Mouse (Mus musculus) myocyte (in vitro differentiated cells): ENCODE measurements around the gene E430018J23Rik. TPM values are rescaled to one million over a fixed set of nuclear protein-coding genes. Genes with fewer than 3 reads are reported as not detected.

ENCODE experiments used
- H3K27me3 ChIP-seq: one replicate; pipeline ENCODE4 v1.6.1; 2011; ENCODE audit not compliant: control insufficient read depth, insufficient read depth, insufficient read length
- H3K36me3 ChIP-seq: one replicate; pipeline ENCODE4 v1.6.1; 2011; ENCODE audit not compliant: control insufficient read depth, insufficient read depth
- H3K4me2 ChIP-seq: one replicate; pipeline ENCODE4 v1.6.1; 2011; ENCODE audit warnings: low read depth, control low read depth
- H3K4me3 ChIP-seq: one replicate; pipeline ENCODE4 v1.5.1; 2011; ENCODE audit warnings: mild to moderate bottlenecking, control low read depth, moderate library complexity
- H3K79me2 ChIP-seq: one replicate; pipeline ENCODE4 v1.6.1; 2011; ENCODE audit not compliant: control insufficient read depth, insufficient read depth
- H3ac ChIP-seq: one replicate; pipeline ENCODE4 v1.6.1; 2011; ENCODE audit not compliant: control insufficient read depth, insufficient read length
- CEBPB ChIP-seq: IDR thresholded peaks from 2 replicates; pipeline ENCODE4 v1.6.1; 2011; ENCODE audit warnings: mild to moderate bottlenecking, moderate library complexity; ENCODE audit not compliant: poor library complexity, insufficient read depth, severe bottlenecking
- E2F4 ChIP-seq: IDR thresholded peaks from one replicate; pipeline ENCODE4 v1.6.1; 2011; ENCODE audit warnings: mild to moderate bottlenecking, control low read depth, moderate library complexity; ENCODE audit not compliant: insufficient read depth
- MAX ChIP-seq: IDR thresholded peaks from one replicate; pipeline ENCODE4 v1.6.1; 2011; ENCODE audit warnings: low read depth, mild to moderate bottlenecking, control low read depth
- MYOD1 ChIP-seq, 3 experiments: IDR thresholded peaks; one replicate each; pipeline ENCODE4 v1.6.1; 2011; ENCODE audit warnings: control low read depth in 2 of 3, low read depth in 2 of 3, mild to moderate bottlenecking in 2 of 3, moderate library complexity in 1 of 3; ENCODE audit not compliant: insufficient read length in 2 of 3, control insufficient read depth in 1 of 3
- MYOG ChIP-seq, 3 experiments: IDR thresholded peaks; one replicate each; pipeline ENCODE4 v1.6.1; 2011; ENCODE audit warnings: control low read depth in 2 of 3, low read depth in 2 of 3, mild to moderate bottlenecking in 2 of 3; ENCODE audit not compliant: insufficient read length in 2 of 3, control insufficient read depth in 1 of 3, insufficient read depth in 1 of 3
- POLR2A ChIP-seq: IDR thresholded peaks from one replicate; pipeline ENCODE4 v1.6.1; 2011; ENCODE audit warnings: low read depth, mild to moderate bottlenecking, control low read depth, moderate library complexity; ENCODE audit not compliant: insufficient read length
- POLR2AphosphoS2 ChIP-seq: IDR thresholded peaks from one replicate; pipeline ENCODE4 v1.6.1; 2011; ENCODE audit warnings: low read depth, control low read depth; ENCODE audit not compliant: insufficient read length
- REST ChIP-seq: IDR thresholded peaks from one replicate; pipeline ENCODE4 v1.6.1; 2011; ENCODE audit warnings: mild to moderate bottlenecking, control low read depth, moderate library complexity; ENCODE audit not compliant: insufficient read depth, insufficient read length
- SRF ChIP-seq: IDR thresholded peaks from one replicate; pipeline ENCODE4 v1.6.1; 2011; ENCODE audit warnings: low read depth; ENCODE audit not compliant: control insufficient read depth, insufficient read length
- TCF12 ChIP-seq: IDR thresholded peaks from one replicate; pipeline ENCODE4 v1.6.1; 2011; ENCODE audit warnings: mild to moderate bottlenecking, control low read depth; ENCODE audit not compliant: poor library complexity, insufficient read depth, severe bottlenecking
- TCF3 ChIP-seq: IDR thresholded peaks from one replicate; pipeline ENCODE4 v1.6.1; 2011; ENCODE audit warnings: low read depth, control low read depth; ENCODE audit not compliant: insufficient read length
- USF1 ChIP-seq: IDR thresholded peaks from one replicate; pipeline ENCODE4 v1.6.1; 2011; ENCODE audit warnings: low read depth, mild to moderate bottlenecking, control low read depth, moderate library complexity
- polyA plus RNA-seq: library from polyadenylated mRNA; unstranded; fragments of >200 nt; fragmentation: generic; extraction: Trizol; gene quantifications from one replicate; pipeline ENCODE4 v1.2.1, GENCODE M21; 2012; ENCODE audit warnings: missing spikeins

E430018J23Rik gene
- polyA plus RNA-seq, 1 experiment, result 3.0 TPM

GRCm38 (mm10) chr7:127361449-127361848, 32.0 kb downstream of the E430018J23Rik start:
- TF ChIP-seq MYOG (IDR thresholded peaks at IDR 0.05; ENCODE audit: control insufficient read depth in 1 of 3, insufficient read depth in 1 of 3, insufficient read length in 2 of 3, low read depth in 2 of 3) (no peak), MYOD1 (IDR thresholded peaks at IDR 0.05; ENCODE audit: control insufficient read depth in 1 of 3, insufficient read length in 2 of 3, low read depth in 2 of 3) (no peak), REST (no peak), TCF12 (no peak), SRF (no peak), USF1 (no peak), POLR2AphosphoS2 (no peak), MAX (no peak)
- Histone ChIP-seq H3K79me2 (no peaks in the 10 kb centered on the region), H3ac (no peak overlapping the region), H3K36me3 (no peaks in the 10 kb centered on the region), H3K4me3 (no peak overlapping the region), H3K4me2 (no peak overlapping the region), H3K27me3 (peaks cover 16% of the 10 kb centered on the region)

- no peak overlapping the region for H3ac ChIP-seq
- no peak overlapping the region for H3K4me2 ChIP-seq
- H3K27me3 ChIP-seq, result peaks cover 16% of the 10 kb centered on the region
- TF ChIP-seq CEBPB (no peak), E2F4 (no peak), SRF (no peak), TCF12 (no peak)
- H3K79me2 ChIP-seq, result no peaks in the 10 kb centered on the region
- no peaks in the 10 kb centered on the region for H3K36me3 ChIP-seq
- no peak overlapping the region for H3K4me3 ChIP-seq
Measured at GRCm38 (mm10) chr7:127360265-127360664, 33.2 kb downstream of the E430018J23Rik start.

GRCm38 (mm10) chr7:127358472-127358871, 35.0 kb downstream of the E430018J23Rik start:
- no peaks in the 10 kb centered on the region for H3K36me3 ChIP-seq
- H3ac ChIP-seq, result no peak overlapping the region
- H3K27me3 ChIP-seq, result peaks cover 16% of the 10 kb centered on the region
- H3K4me3 ChIP-seq, result no peak overlapping the region
- TF ChIP-seq POLR2AphosphoS2, result no peak
- TF ChIP-seq TCF12, result no peak
- no peak for TF ChIP-seq REST
- TF ChIP-seq CEBPB, result no peak
- TF ChIP-seq POLR2A, result no peak
- TF ChIP-seq MAX, result no peak
- TF ChIP-seq MYOG (IDR thresholded peaks at IDR 0.05; ENCODE audit: control insufficient read depth in 1 of 3, insufficient read depth in 1 of 3, insufficient read length in 2 of 3, low read depth in 2 of 3), result no peak
- no peak for TF ChIP-seq USF1
- TF ChIP-seq MYOD1 (IDR thresholded peaks at IDR 0.05; ENCODE audit: control insufficient read depth in 1 of 3, insufficient read length in 2 of 3, low read depth in 2 of 3), result no peak
- no peak for TF ChIP-seq E2F4
- H3K79me2 ChIP-seq, result no peaks in the 10 kb centered on the region
- no peak overlapping the region for H3K4me2 ChIP-seq

- Histone ChIP-seq H3K79me2 (no peaks in the 10 kb centered on the region), H3K4me2 (no peak overlapping the region), H3K36me3 (no peaks in the 10 kb centered on the region), H3K4me3 (no peak overlapping the region), H3K27me3 (peaks cover 16% of the 10 kb centered on the region), H3ac (no peak overlapping the region)
- TF ChIP-seq MAX, result no peak
- TF ChIP-seq POLR2A, result no peak
- no peak for TF ChIP-seq USF1
- no peak for TF ChIP-seq MYOG (IDR thresholded peaks at IDR 0.05; ENCODE audit: control insufficient read depth in 1 of 3, insufficient read depth in 1 of 3, insufficient read length in 2 of 3, low read depth in 2 of 3)
- TF ChIP-seq POLR2AphosphoS2, result no peak
- no peak for TF ChIP-seq TCF12
- no peak for TF ChIP-seq SRF
- TF ChIP-seq REST, result no peak
- TF ChIP-seq TCF3, result no peak
- TF ChIP-seq MYOD1 (IDR thresholded peaks at IDR 0.05; ENCODE audit: control insufficient read depth in 1 of 3, insufficient read length in 2 of 3, low read depth in 2 of 3), result no peak
- TF ChIP-seq CEBPB, result no peak
- TF ChIP-seq E2F4, result no peak
Measured at GRCm38 (mm10) chr7:127357871-127358270, 35.6 kb downstream of the E430018J23Rik start.

GRCm38 (mm10) chr7:127355796-127356195, 37.6 kb downstream of the E430018J23Rik start:
- H3K27me3 ChIP-seq, result peaks cover 11% of the 10 kb centered on the region
- no peak for TF ChIP-seq POLR2A
- no peak for TF ChIP-seq SRF
- no peak for TF ChIP-seq TCF3
- TF ChIP-seq TCF12, result no peak
- no peak overlapping the region for H3ac ChIP-seq
- H3K36me3 ChIP-seq, result no peaks in the 10 kb centered on the region
- no peak overlapping the region for H3K4me2 ChIP-seq
- H3K4me3 ChIP-seq, result no peak overlapping the region
- H3K79me2 ChIP-seq, result no peaks in the 10 kb centered on the region
